Mouse (Mus musculus) lung, adult 2 months (tissue): ENCODE results near the gene H2-Q6.
"Not testable (repeated sequence)": the region's sequence is repeated elsewhere in the genome, so short reads cannot be mapped to it uniquely, and the experiment has no call there.

Experiments used
- CTCF ChIP-seq: fragments of 200-500 bp; IDR thresholded peaks from 2 replicates; pipeline ENCODE4 v1.5.1; 2011; ENCODE audit warnings: mild to moderate bottlenecking, low read length, control low read depth; ENCODE audit not compliant: insufficient read depth
- POLR2A ChIP-seq: fragments of 200-500 bp; IDR thresholded peaks from 2 replicates; pipeline ENCODE4 v1.6.1; 2011; ENCODE audit warnings: low read depth, mild to moderate bottlenecking, control low read depth, low read length, borderline replicate concordance; ENCODE audit errors: extremely low read depth

GRCm38 (mm10) chr17:35428883-35429282 is 4.2 kb downstream of the H2-Q6 start:
- not testable (repeated sequence) for TF ChIP-seq POLR2A, CTCF
